Mouse (Mus musculus): ENCODE results near the gene Cdcp1. TPM values are rescaled to one million over a fixed set of nuclear protein-coding genes. Genes with fewer than 3 reads are reported as not detected.

Gene Cdcp1
- polyA plus RNA-seq, 1 experiment from 2014 or later = 6.3 TPM

Other genes starting within 250 kb of the Cdcp1 start
- gene Tmem42, start 194.7 kb downstream of the Cdcp1 start, polyA plus RNA-seq (2016; fragmentation: Nextera tagmentation; extraction: Ambion mirVana) = 16.8 and 19.5 TPM in 2 replicates
- gene Tgm4, start 181.3 kb downstream of the Cdcp1 start, polyA plus RNA-seq (2016; fragmentation: Nextera tagmentation; extraction: Ambion mirVana) = 0.28 and 0.65 TPM in 2 replicates
- gene Zdhhc3, start 102.8 kb downstream of the Cdcp1 start, polyA plus RNA-seq (2016; fragmentation: Nextera tagmentation; extraction: Ambion mirVana) = 81.3 and 82.1 TPM in 2 replicates
- gene Exosc7, start 102.8 kb downstream of the Cdcp1 start, polyA plus RNA-seq (2016; fragmentation: Nextera tagmentation; extraction: Ambion mirVana) = 93.3 and 93.7 TPM in 2 replicates
- 0.17 TPM in 1 of 2 replicates, not detected in the other for gene Clec3b, start 65.1 kb downstream of the Cdcp1 start, polyA plus RNA-seq (2016; fragmentation: Nextera tagmentation; extraction: Ambion mirVana)
- 11.1 and 11.3 TPM in 2 replicates for gene Tmem158, start 44.7 kb upstream of the Cdcp1 start, polyA plus RNA-seq (2016; fragmentation: Nextera tagmentation; extraction: Ambion mirVana)
- gene Lars2, start 150.9 kb upstream of the Cdcp1 start, polyA plus RNA-seq (2016; fragmentation: Nextera tagmentation; extraction: Ambion mirVana) = 1,088 and 1,089 TPM in 2 replicates